ENCODE assay signal across 15 mouse cellular contexts in the genomic region with DNA sequence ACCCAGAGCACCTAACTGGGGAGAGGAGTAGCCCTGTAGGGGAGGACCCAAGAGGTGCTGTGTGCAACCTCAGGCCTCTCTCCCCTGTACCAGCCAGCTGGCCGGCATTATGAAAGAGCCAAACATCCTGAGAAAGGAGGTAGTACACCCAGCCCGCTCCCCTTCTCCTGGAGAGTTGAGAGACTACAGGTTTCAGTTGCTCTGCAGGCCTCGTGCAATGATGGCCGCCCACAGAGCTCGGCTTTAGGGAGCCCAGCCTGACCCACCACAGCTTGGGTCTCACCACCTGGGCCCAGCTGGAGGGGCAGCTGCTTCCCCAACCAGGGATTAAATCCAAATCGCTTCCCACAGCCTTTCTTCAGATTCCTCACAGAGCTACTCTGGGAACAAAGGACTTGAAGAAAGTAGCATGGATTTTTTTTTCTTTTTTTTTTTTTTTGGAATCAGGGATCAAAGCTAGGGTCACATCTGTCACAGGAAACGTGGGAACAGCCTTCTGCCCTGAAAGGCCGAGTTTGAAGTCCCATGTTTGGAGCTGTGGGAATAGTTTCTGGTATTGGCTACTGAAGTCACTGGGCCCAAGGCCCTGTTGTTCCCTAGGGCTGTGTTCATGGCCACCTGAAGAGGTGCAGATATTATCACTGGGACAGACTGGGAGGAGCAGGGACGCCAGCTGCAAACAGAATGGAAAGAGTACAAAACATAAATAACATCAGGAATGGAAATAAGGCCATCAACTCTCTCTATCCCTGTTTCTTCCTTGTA.
DNase-seq lines count a peak whose midpoint lies in the region; ATAC-seq lines count a peak whose summit lies in the region.
"Had no signal": no experiment of that assay in that cellular context is flagged by ENCODE, and none has a peak within 500 bp of the region (broad histone marks: within the 10 kb centered on the region; RNA-seq: fewer than 3 reads in every experiment).

No protein-coding gene starts in this region.

- H3K4me2 ChIP-seq in limb, embryonic 12.5 days, result no peak overlapping the region
- H3K4me2 ChIP-seq: limb, embryonic 15.5 days had no signal

- peak; percentile 57 to 60 for DNase-seq in heart, adult 18-20 months
- DNase-seq in heart, embryonic 10.5 days (ENCODE audit: low spot score), result no peak
- DNase-seq in retina, postnatal 1 day, result peak; percentile 27
- DNase-seq in retina, embryonic 14.5 days (ENCODE audit: low spot score), result no peak
- DNase-seq in right cerebral cortex, postnatal 10 days (ENCODE audit: low spot score in 2 of 2), result no peak
- DNase-seq in right cerebral cortex, postnatal 25 days, result no peak
- no peak for DNase-seq in Muller cell, postnatal 12 days (ENCODE audit: inconsistent ontology term)
- DNase-seq: adrenal gland, postnatal 25 days; cerebellum, adult 18-20 months; lung, postnatal 36 days; right cerebral cortex, postnatal 4 days; thymus, postnatal 4 days had no signal

- H3K36me3 ChIP-seq in heart, embryonic 10.5 days, result no peaks in the 10 kb centered on the region
- H3K36me3 ChIP-seq in limb, embryonic 12.5 days, result no peaks in the 10 kb centered on the region
- H3K36me3 ChIP-seq: limb, embryonic 15.5 days had no signal

- WGBS in heart, embryonic 10.5 days, result 54% methylated on average over 9 of the region's 9 CpGs
- 51% methylated on average over 9 of the region's 9 CpGs for WGBS in limb, embryonic 12.5 days

- H3K4me3 ChIP-seq in heart, embryonic 10.5 days, result no peak overlapping the region
- no peak overlapping the region for H3K4me3 ChIP-seq in limb, embryonic 12.5 days (replicated peaks)
- H3K4me3 ChIP-seq: erythroblast, embryonic 14.5 days; limb, embryonic 15.5 days had no signal

- no peak overlapping the region for H3K9ac ChIP-seq in limb, embryonic 12.5 days (replicated peaks)
- H3K9ac ChIP-seq: limb, embryonic 15.5 days had no signal

- no peak overlapping the region for H3K27ac ChIP-seq in heart, embryonic 10.5 days
- no peak overlapping the region for H3K27ac ChIP-seq in limb, embryonic 12.5 days
- H3K27ac ChIP-seq: limb, embryonic 15.5 days had no signal

- H3K9me3 ChIP-seq in heart, embryonic 10.5 days, result no peaks in the 10 kb centered on the region
- no peaks in the 10 kb centered on the region for H3K9me3 ChIP-seq in limb, embryonic 12.5 days
- H3K9me3 ChIP-seq: limb, embryonic 15.5 days had no signal

- ATAC-seq in limb, embryonic 12.5 days (ENCODE audit: insufficient number of reproducible peaks, insufficient read depth, low FRiP score, low TSS enrichment, low read depth), result 0 out of 2 replicates have a peak, but pooled peaks have one; percentile 56

- H3K4me1 ChIP-seq in heart, embryonic 10.5 days, result no peaks in the 10 kb centered on the region
- H3K4me1 ChIP-seq in limb, embryonic 12.5 days (replicated peaks), result no peaks in the 10 kb centered on the region
- H3K4me1 ChIP-seq: limb, embryonic 15.5 days had no signal

- peaks cover 6% of the 10 kb centered on the region; the same call in 1 of the 2 replicates for H3K27me3 ChIP-seq in heart, embryonic 10.5 days (ENCODE audit: insufficient read depth, poor library complexity, severe bottlenecking)
- H3K27me3 ChIP-seq in limb, embryonic 12.5 days, result no peaks in the 10 kb centered on the region
- H3K27me3 ChIP-seq: limb, embryonic 15.5 days had no signal

Comparison
In these comparisons a context has a peak if more than half of its experiments do, and no peak if none do; other contexts are left out.
1. DNase-seq: peak in heart, adult 18-20 months (2 of 2) and retina, postnatal 1 day (single experiment); none in heart, embryonic 10.5 days (single experiment), retina, embryonic 14.5 days (single experiment), right cerebral cortex, postnatal 10 days (0 of 2), right cerebral cortex, postnatal 25 days (single experiment) and Muller cell, postnatal 12 days (single experiment).